Mouse (Mus musculus) liver, embryonic 15.5 days (tissue): ENCODE results near the gene Lrrc27. TPM values are rescaled to one million over a fixed set of nuclear protein-coding genes. Genes with fewer than 3 reads are reported as not detected.
A peak's percentile ranks its signal among the peaks of the same experiment; 100 is the strongest.

Source experiments
- ATAC-seq: fragments of 200-750 bp; cut with Nextera tagmentation; 2 replicates; pipeline ENCODE4 v1.8.0; 2017; ENCODE audit warnings: moderate number of reproducible peaks, mild to moderate bottlenecking, moderate library complexity; ENCODE audit not compliant: insufficient read depth
- H3K27ac ChIP-seq: fragments of 300-500 bp; sonication (generic); replicated peaks from 2 replicates; pipeline ENCODE4 v1.5.1; 2015; ENCODE audit warnings: mild to moderate bottlenecking, inconsistent platforms
- H3K27me3 ChIP-seq: fragments of 300-500 bp; sonication (generic); 2 replicates; pipeline ENCODE4 v1.6.1; 2015; ENCODE audit warnings: mild to moderate bottlenecking, inconsistent platforms
- H3K36me3 ChIP-seq: fragments of 300-500 bp; sonication (generic); replicated peaks from 2 replicates; pipeline ENCODE4 v1.6.1; 2015; ENCODE audit warnings: moderate library complexity, mild to moderate bottlenecking, inconsistent platforms
- H3K4me1 ChIP-seq: fragments of 300-500 bp; sonication (generic); replicated peaks from 2 replicates; pipeline ENCODE4 v1.6.1; 2015; ENCODE audit warnings: inconsistent platforms
- H3K4me2 ChIP-seq: fragments of 300-500 bp; sonication (generic); 2 replicates; pipeline ENCODE4 v1.6.1; 2015; ENCODE audit warnings: moderate library complexity, mild to moderate bottlenecking, inconsistent platforms
- H3K4me3 ChIP-seq: fragments of 300-500 bp; sonication (generic); replicated peaks from 2 replicates; pipeline ENCODE4 v1.5.1; 2015; ENCODE audit warnings: mild to moderate bottlenecking, inconsistent platforms
- H3K9ac ChIP-seq: fragments of 300-500 bp; sonication (generic); 2 replicates; pipeline ENCODE4 v1.6.1; 2015; ENCODE audit warnings: moderate library complexity, mild to moderate bottlenecking, inconsistent platforms
- H3K9me3 ChIP-seq: fragments of 300-500 bp; sonication (generic); replicated peaks from 2 replicates; pipeline ENCODE4 v1.6.1; 2016; ENCODE audit warnings: inconsistent platforms
- WGBS: fragments of 180-500 bp; shearing (Covaris S2); methylation state at CpG from one replicate; pipeline ENCODE4 v1.1.7; 2015; ENCODE audit warnings: mixed read lengths; ENCODE audit not compliant: insufficient replicate concordance; 5-methylcytosine and 5-hydroxymethylcytosine counted together
- polyA plus RNA-seq: library from polyadenylated mRNA; unstranded; fragments of >200 nt; fragmentation: Nextera tagmentation; extraction: Ambion mirVana; gene quantifications from 2 replicates; pipeline ENCODE4 v1.2.1, GENCODE M21; 2015

Lrrc27 gene
- polyA plus RNA-seq, 1 experiment from 2014 or later = 0.54 TPM

- Histone ChIP-seq H3K4me1 (peaks cover 41% of the 10 kb centered on the region), H3K9ac (peak overlapping the region; percentile 51), H3K4me2 (peak overlapping the region; percentile 75), H3K27me3 (peaks cover 39% of the 10 kb centered on the region), H3K4me3 (peak overlapping the region; percentile 61), H3K36me3 (no peaks in the 10 kb centered on the region), H3K27ac (peak overlapping the region; percentile 71; the same call in 1 of the 2 replicates), H3K9me3 (no peaks in the 10 kb centered on the region)
- WGBS = 13% methylated on average over 38 of the region's 38 CpGs
- peak; percentile 41 for ATAC-seq
These were observed 34.4 kb downstream of the Lrrc27 start for GRCm38 (mm10) chr7:139246931-139247880.

GRCm38 (mm10) chr7:139247881-139248614, 35.3 kb downstream of the Lrrc27 start, which contains the start of gene Pwwp2b:
TSS of gene Pwwp2b (plus strand) at chr7:139248482.
- under 1% methylated on average over 72 of the region's 72 CpGs for WGBS
- Histone ChIP-seq H3K27me3 (peaks cover 39% of the 10 kb centered on the region), H3K4me2 (peak within 1 kb of the TSS; percentile 75), H3K9ac (peak within 1 kb of the TSS; percentile 51), H3K4me3 (peak within 1 kb of the TSS; percentile 61), H3K4me1 (peaks cover 49% of the 10 kb centered on the region), H3K27ac (peak within 1 kb of the TSS; percentile 71), H3K9me3 (no peaks in the 10 kb centered on the region), H3K36me3 (no peaks in the 10 kb centered on the region)
- peak; percentile 74 for ATAC-seq

GRCm38 (mm10) chr7:139248615-139249405, 36.0 kb downstream of the Lrrc27 start:
- 1% methylated on average over 45 of the region's 45 CpGs for WGBS
- Histone ChIP-seq H3K36me3 (no peaks in the 10 kb centered on the region), H3K4me1 (peaks cover 56% of the 10 kb centered on the region), H3K27me3 (peaks cover 39% of the 10 kb centered on the region), H3K9ac (peak overlapping the region; percentile 51; the same call in 1 of the 2 replicates), H3K27ac (peak overlapping the region; percentile 19; the same call in 1 of the 2 replicates), H3K4me2 (peak overlapping the region; percentile 75), H3K9me3 (no peaks in the 10 kb centered on the region), H3K4me3 (peak overlapping the region; percentile 61)
- 0 out of 2 replicates have a peak, but pooled peaks have one; percentile 1 for ATAC-seq

- 18% methylated on average over 6 of the region's 7 CpGs for WGBS
- Histone ChIP-seq H3K9ac (no peak overlapping the region), H3K27ac (no peak overlapping the region), H3K4me2 (peak overlapping the region; percentile 75), H3K27me3 (peaks cover 39% of the 10 kb centered on the region), H3K4me1 (peaks cover 57% of the 10 kb centered on the region), H3K36me3 (no peaks in the 10 kb centered on the region), H3K9me3 (no peaks in the 10 kb centered on the region), H3K4me3 (peak overlapping the region; percentile 61)
- 0 out of 2 replicates have a peak, but pooled peaks have one; percentile 7 for ATAC-seq
These were observed 36.8 kb downstream of the Lrrc27 start for GRCm38 (mm10) chr7:139249406-139250210.

DNA sequence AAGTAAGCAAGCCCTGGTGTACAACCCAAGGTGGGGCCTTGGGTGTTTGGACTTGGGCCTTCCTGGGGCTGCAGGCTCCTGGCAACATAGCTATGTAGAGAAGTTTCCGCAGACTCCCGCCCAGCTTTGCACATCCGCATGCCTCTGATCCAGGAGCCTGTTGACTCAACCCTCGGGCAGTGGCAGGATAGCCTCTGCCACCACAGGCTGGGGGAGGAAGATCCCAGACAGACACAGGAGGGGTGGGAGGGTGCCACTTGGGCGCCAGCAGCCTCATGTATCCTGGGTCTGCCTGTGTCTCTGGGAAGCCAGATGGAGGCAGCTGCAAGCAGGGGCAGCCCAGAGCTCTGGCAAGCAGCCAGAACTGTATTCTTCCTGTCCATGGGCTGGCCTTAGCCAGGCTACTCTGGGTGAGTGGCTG, 39.1 kb downstream of the Lrrc27 start:
- no peak overlapping the region for H3K4me3 ChIP-seq
- no peaks in the 10 kb centered on the region for H3K9me3 ChIP-seq
- no peak for ATAC-seq
- H3K4me2 ChIP-seq = no peak overlapping the region
- peaks cover 9% of the 10 kb centered on the region for H3K36me3 ChIP-seq
- H3K27ac ChIP-seq = no peak overlapping the region
- 56% methylated on average over 5 of the region's 5 CpGs for WGBS
- peaks cover 57% of the 10 kb centered on the region for H3K4me1 ChIP-seq
- H3K9ac ChIP-seq = no peak overlapping the region
- peaks cover 29% of the 10 kb centered on the region for H3K27me3 ChIP-seq

GRCm38 (mm10) chr7:139252566-139252965, 39.8 kb downstream of the Lrrc27 start:
- Histone ChIP-seq H3K27ac (no peak overlapping the region), H3K36me3 (peaks cover 9% of the 10 kb centered on the region), H3K4me2 (no peak overlapping the region), H3K27me3 (peaks cover 23% of the 10 kb centered on the region), H3K4me3 (no peak overlapping the region), H3K9me3 (no peaks in the 10 kb centered on the region), H3K9ac (no peak overlapping the region), H3K4me1 (peaks cover 52% of the 10 kb centered on the region)
- WGBS = 61% methylated on average over 7 of the region's 7 CpGs
- no peak for ATAC-seq

GRCm38 (mm10) chr7:139252986-139253385, 40.2 kb downstream of the Lrrc27 start:
- Histone ChIP-seq H3K27ac (no peak overlapping the region), H3K36me3 (peaks cover 9% of the 10 kb centered on the region), H3K9ac (no peak overlapping the region), H3K4me2 (no peak overlapping the region), H3K9me3 (no peaks in the 10 kb centered on the region), H3K4me1 (peaks cover 48% of the 10 kb centered on the region), H3K27me3 (peaks cover 18% of the 10 kb centered on the region), H3K4me3 (no peak overlapping the region)
- ATAC-seq = no peak
- WGBS = 28% methylated on average over 9 of the region's 9 CpGs

- no peak overlapping the region for H3K27ac ChIP-seq
- no peak overlapping the region for H3K4me3 ChIP-seq
- no peak overlapping the region for H3K9ac ChIP-seq
- H3K27me3 ChIP-seq = peaks cover 14% of the 10 kb centered on the region
- WGBS = 21% methylated on average over 3 of the region's 3 CpGs
- H3K4me2 ChIP-seq = no peak overlapping the region
- H3K36me3 ChIP-seq = peaks cover 9% of the 10 kb centered on the region
- no peaks in the 10 kb centered on the region for H3K9me3 ChIP-seq
- no peak for ATAC-seq
- H3K4me1 ChIP-seq = peaks cover 46% of the 10 kb centered on the region
These were observed 40.7 kb downstream of the Lrrc27 start for GRCm38 (mm10) chr7:139253462-139253861.

GRCm38 (mm10) chr7:139254626-139255025, 41.8 kb downstream of the Lrrc27 start:
- no peak overlapping the region for H3K9ac ChIP-seq
- 62% methylated on average over 5 of the region's 5 CpGs for WGBS
- H3K9me3 ChIP-seq = no peaks in the 10 kb centered on the region
- H3K4me3 ChIP-seq = no peak overlapping the region
- no peak for ATAC-seq
- no peak overlapping the region for H3K4me2 ChIP-seq
- H3K27ac ChIP-seq = no peak overlapping the region
- H3K36me3 ChIP-seq = peaks cover 9% of the 10 kb centered on the region
- peaks cover 2% of the 10 kb centered on the region; the same call in 1 of the 2 replicates for H3K27me3 ChIP-seq
- peaks cover 36% of the 10 kb centered on the region for H3K4me1 ChIP-seq
